Mouse (Mus musculus): ENCODE results near the gene Zfp961.

GRCm38 (mm10) chr8:71952489-71952888 is 1.7 kb downstream of the Zfp961 start:
- no peak for TF ChIP-seq POLR2A (IDR thresholded peaks at IDR 0.05; ENCODE audit: borderline replicate concordance, low read depth, low read length)
- no peak for TF ChIP-seq CTCF (IDR thresholded peaks at IDR 0.05; ENCODE audit: low read depth, low read length)
